Mouse (Mus musculus): ENCODE measurements around the gene Hist1h4h. TPM values are rescaled to one million over a fixed set of nuclear protein-coding genes. Genes with fewer than 3 reads are reported as not detected.

Gene Hist1h4h
- total RNA-seq (2021) = 100 to 1,000 TPM; 264 to 291 TPM
- long read RNA-seq, experiment 1 = 0 reads
- long read RNA-seq, experiment 2 = 0 reads

DNA sequence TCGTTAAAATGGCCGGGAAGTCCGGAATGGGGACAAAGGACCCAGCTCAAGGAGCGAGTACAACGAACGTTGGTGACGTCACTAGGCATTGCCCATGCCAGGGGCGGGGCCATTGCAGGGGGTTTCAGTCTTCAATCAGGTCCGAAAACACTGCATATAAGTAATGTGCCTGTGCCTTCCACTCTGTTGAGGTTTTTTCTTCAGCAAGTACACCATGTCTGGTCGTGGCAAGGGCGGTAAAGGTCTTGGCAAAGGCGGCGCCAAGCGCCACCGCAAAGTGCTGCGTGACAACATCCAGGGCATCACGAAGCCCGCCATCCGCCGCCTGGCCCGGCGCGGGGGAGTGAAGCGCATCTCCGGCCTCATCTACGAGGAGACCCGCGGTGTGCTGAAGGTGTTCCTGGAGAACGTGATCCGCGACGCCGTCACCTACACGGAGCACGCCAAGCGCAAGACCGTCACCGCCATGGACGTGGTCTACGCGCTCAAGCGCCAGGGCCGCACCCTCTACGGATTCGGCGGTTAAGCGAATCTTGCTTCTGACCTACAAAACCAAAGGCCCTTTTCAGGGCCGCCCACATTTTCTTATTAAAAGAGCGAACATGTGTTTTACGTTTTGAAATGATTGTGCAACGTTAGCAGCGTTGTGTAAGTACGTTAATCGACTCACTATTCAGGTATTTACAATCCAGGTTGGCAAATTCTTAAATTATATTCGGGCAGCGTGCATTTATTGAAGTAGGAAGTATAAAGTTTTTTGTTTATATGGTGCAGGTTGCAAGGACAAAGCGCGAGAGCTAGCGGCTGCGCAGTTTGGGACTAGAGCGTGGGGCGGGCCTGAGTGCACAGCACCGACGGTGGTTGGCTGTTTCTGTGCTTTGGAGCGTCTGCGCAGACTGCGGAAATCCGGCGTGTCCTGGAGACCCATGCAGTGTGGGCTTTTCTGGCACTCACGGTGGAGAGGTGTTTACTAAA, at the start of gene Hist1h4h:
TSS of gene Hist1h4h (plus strand) at position 150 of the 975 bp plus-strand sequence.
- DNase-seq (ENCODE audit: low spot score in 2 of 2) = peak; percentile 98
- intact Hi-C loops (cut with DNase I) = loop anchor here (5.0 to 10.0 kb wide), 2 partner anchors 1489 to 1816 kb away; partner anchors contain the start of genes Hist1h2ag, Hist1h2ai, Hist1h2bj and Hist1h2bl

DNA sequence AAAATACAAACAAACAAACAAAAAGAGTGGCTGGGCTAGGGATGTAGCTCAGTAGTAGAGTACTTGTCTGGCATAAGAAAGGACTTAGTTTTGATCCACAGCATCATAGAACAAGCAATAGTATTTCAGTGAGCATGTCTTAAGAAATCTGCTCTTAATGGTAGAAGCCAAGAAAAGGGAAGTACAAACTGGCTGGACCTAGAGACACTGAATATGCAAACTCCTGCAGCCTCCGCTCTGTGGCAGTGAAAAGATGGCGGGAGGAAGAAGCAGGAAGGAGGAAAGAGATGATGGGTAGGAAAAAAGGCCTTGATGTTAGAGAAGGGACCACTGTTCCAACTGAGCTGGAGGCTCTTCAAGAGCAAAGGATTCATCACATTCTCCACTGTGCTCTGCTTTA, 47.7 kb upstream of the Hist1h4h start:
- no peak for DNase-seq (ENCODE audit: low spot score in 2 of 2)
- intact Hi-C loops (cut with DNase I) = no loop called here

DNA sequence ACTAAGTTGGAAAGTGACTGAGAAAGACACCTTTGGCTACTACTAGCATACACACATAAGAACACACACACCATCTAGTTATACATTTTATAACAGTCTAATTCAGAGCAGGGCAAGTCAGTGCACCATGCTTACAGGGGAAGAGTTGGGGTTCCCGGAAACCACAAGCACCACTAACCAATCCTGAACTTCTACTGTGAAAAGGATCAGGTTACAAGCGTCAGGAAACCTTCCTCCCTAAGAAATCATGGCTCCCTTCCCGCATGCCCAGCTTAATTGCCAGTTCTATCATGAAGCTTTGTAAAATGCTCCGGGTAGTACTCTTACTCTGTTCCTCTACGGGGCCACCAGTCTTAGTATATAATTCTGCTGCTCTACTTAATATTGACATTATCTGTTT, 45.6 kb upstream of the Hist1h4h start:
- intact Hi-C loops (cut with DNase I) = no loop called here
- DNase-seq (ENCODE audit: low spot score in 2 of 2) = no peak

DNA sequence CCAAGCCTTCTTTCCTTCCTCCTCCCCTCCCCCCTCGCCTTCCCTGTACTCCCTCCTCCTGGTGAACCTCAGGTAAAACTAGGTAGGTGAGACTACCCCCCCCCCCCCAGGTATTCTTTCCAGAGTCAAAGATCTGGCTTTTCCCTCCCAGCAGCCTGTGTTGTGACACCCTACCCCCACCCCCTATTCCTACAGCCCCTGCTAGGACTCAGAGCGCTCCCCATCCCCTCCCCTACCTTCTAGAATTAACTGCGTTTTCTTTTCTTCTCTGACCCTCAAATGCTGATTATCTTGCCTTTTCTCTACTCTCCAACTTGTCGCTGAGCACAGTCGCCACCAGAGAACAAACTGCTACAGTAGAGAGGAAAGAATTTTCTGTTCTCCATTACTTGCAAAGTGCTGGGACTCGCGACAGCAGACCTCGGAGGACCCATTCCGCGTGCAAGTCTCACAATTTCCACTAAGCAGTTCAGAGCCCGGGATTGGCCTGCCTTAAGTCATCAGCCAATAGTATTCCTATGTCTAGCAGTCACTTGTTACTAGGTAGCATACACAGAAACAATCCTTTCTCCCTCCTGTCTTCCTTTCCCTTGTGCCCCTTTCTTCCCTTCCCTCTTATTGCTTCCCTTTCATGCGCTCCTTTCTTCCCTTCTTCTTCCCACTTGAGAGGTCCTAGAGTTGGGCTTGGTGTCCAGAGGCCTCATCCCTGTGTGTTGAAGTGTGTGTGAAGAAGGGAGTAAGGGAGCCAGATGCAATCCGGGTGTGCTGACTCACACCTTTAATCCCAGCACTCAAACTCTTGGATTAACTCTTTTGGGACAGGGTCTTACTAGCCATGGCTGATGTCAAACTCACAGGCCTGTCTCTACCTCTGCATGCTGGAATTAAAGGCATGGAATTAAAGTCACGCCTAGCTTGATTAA, 42.2 kb upstream of the Hist1h4h start, which contains the start of gene Btn2a2:
TSS of gene Btn2a2 (minus strand) at position 458 of the 923 bp plus-strand sequence.
- DNase-seq (ENCODE audit: low spot score in 2 of 2) = peak; percentile 83 to 91
- intact Hi-C loops (cut with DNase I) = no loop called here

DNA sequence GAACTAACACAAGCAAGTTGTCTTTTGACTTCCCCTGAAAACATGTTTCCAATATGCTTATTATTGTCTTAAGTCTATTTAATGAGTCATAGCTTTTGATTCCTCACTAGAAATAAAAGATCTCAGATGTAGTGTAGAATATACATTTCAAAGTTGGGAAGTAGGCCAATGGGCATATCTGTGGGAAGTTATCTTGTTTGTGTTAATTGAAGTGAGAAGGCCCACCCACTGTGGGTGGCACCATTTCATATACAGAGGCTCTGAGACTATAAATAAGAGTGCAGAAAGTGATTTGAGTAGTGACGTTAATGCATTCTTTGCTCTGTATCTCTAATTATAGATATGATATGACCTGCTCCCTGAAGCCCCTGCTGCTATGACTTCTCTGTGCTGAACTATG, 40.0 kb upstream of the Hist1h4h start:
- intact Hi-C loops (cut with DNase I) = no loop called here
- peak in 1 of 2 experiments; percentile 37 for DNase-seq (ENCODE audit: low spot score in 2 of 2)

DNA sequence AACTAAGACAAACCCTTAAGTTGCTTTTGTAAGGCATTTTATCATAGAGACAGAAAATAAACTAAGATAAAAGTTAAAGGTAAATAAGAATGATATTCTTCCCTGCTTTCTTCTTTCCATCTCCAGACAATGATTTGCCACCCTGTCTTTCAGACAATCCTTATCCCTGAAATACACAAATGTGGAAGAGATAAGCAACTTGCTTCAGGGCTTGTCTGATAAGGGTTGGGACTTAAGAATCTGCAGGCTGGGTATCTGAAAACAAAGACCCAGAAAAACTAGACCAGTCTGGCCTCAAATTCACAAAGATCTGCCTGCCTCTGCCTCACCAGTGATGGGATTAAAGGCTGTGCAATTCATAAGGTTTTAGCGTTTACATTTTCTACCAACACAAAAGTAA, 39.6 kb upstream of the Hist1h4h start:
- intact Hi-C loops (cut with DNase I) = no loop called here

DNA sequence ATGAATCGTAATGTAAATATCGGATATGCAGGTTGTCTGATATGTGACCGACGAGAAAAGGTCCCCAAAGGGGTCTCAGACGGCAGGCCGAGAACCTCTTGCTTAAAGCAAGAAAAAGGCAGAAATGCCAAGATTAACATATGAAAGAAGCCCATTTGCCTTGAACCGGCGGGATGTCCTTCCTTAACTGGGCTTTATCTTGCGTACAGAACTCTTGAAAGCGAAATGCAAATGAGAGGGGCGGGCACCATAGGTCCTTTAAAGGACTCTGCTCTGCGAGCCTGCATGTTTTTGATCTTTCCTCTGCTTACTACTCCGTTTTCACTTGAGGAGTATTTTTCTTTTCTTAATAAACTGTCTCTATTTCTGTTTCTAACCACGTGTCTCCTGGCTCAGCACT, 38.9 kb upstream of the Hist1h4h start:
- DNase-seq (ENCODE audit: low spot score in 2 of 2) = no peak
- intact Hi-C loops (cut with DNase I) = no loop called here

More for the DNA sequence above, 39.6 kb upstream of the Hist1h4h start:
- no peak for DNase-seq (ENCODE audit: low spot score in 2 of 2)

DNA sequence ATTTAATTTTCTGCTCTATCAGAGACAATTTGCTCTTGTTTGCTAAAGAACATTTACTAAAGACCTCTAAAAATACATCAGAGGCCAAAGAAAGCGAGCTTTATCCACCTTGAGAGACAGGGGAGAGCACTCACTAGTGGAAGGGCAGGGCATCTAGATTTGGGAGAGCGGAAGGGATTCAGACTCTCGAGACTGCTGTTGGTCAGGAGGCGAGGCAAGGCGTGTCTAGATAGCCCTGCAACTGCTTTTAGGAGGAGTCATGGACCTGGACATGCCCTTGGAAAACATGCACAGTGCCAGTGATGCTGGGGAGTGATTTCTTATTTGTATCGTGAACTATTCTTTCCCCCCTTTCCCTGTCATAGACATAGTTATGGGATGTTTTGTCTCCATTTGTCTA, 35.3 kb upstream of the Hist1h4h start:
- intact Hi-C loops (cut with DNase I) = no loop called here
- DNase-seq (ENCODE audit: low spot score in 2 of 2) = no peak

DNA sequence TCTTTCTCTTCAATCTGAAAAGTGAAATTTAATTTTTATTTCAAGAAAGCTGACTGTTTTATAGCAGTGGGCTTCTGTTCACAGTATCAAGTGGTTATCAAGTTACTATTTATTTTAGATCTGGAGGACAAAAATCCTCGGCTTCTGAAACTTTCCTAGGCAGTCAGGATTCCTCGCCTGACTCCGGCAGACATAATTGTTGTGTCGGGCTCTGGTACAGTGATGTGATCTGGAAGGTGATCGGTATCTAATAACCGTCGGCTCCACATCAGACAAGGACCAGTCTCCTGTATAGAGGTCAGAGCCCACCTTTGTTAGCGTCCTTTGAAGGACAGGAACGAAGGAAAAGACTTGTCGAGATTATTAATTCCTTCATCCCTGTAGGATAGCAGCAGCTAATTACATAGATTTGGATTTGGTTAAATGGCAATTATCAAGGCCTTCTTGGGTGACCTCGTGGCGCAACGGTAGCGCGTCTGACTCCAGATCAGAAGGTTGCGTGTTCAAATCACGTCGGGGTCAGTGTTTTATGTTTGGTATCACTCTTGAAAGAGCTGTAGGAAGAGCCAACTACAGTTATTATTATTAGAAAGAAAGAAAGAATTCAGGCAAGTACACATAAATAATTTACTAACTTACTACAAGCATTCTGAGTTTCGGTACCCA, 33.1 kb upstream of the Hist1h4h start:
- DNase-seq (ENCODE audit: low spot score in 2 of 2) = peak; percentile 45 to 49
- intact Hi-C loops (cut with DNase I) = no loop called here

DNA sequence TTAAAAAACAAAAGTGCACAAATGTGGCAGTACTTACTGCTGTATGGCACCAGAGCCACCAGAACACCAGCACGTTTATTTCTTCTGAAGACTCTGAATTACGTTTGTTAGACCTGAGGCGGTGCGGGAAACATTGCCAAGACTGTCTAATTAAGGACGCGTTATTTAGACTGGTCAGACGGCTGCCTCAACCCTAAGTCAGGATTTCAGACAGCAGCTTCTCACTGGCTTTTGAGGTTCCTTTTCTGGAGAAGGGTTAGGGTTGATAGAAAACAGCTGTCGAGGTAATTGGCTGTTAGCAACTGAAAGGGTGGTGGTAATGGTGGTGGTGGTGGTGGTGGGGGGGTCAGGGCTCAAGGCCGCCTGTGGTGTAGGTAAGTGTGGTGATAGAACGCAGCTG, 32.2 kb upstream of the Hist1h4h start:
- no peak for DNase-seq (ENCODE audit: low spot score in 2 of 2)
- intact Hi-C loops (cut with DNase I) = no loop called here

DNA sequence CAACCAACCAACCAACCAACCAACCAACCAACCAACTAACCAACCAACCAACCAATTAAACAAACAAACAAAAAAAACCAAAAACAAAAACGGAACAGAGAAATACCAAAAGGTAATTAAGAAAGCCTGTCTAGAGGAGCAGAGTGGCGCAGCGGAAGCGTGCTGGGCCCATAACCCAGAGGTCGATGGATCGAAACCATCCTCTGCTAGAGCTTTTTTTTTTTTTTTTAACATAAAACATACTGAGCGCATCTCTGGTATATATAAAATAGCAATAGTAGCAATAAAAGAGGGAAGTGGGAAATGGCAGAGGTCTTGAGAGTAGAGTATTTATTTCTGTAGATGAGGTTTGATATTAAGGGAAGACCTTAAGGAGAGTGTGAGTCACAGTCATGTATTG, 30.9 kb upstream of the Hist1h4h start:
- intact Hi-C loops (cut with DNase I) = loop anchor here (2.0 kb wide), 1 partner anchor 35 kb away; the partner anchor contains the start of gene Btn1a1
- no peak for DNase-seq (ENCODE audit: low spot score in 2 of 2)

DNA sequence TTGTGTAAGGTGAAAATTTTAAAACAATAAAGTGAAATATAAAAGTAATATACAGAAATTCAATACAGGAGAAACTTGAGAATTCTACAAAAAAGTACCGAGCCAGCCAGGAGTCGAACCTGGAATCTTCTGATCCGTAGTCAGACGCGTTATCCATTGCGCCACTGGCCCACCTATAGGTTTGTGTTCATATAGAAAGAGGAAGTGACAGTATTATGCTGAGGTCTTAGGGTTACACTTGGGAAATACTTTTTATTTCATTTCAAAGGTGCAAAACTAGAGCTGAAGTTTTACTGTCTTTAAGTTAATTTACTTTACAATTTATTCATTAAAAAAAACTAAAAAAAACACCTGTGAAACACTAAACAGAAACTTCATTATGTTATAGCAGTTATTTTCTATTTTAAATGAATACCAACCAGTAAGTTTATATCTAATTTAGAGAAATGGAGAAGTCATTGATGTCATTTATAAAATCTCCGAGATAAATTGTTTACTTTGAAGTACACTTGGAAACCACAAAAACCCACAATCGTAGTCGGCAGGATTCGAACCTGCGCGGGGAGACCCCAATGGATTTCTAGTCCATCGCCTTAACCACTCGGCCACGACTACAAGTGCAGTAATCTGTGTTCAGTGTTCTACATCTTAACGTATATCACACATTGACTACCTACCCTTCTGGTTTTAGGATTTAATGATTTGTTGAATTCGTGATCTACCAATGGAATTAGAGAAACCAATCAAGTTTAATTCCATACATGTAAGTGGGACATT, 30.2 kb upstream of the Hist1h4h start:
- DNase-seq (ENCODE audit: low spot score in 2 of 2) = peak; percentile 53 to 88
- intact Hi-C loops (cut with DNase I) = loop anchor here (2.0 kb wide), 1 partner anchor 36 kb away; the partner anchor contains the start of gene Btn1a1

DNA sequence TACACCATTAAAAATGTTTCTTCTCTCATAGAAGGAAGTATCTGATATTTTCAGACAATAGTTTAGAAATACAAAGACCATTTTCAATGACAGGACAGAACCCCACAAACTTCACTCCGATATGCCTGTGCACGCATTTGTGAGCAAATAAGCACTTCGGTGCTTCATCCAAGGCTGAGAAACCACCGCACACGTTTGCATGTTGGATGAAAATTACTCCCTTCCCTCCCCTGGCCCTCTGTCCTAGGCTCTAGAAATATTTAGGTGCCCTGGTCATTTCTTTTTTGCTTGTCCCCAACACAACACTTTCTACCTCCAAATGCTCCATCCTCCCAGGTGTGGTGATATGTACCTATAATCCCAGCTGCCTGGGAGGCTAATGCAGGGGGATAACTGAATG, 29.3 kb upstream of the Hist1h4h start:
- no peak for DNase-seq (ENCODE audit: low spot score in 2 of 2)
- intact Hi-C loops (cut with DNase I) = loop anchor here (2.0 kb wide), 1 partner anchor 37 kb away; the partner anchor contains the start of gene Btn1a1

DNA sequence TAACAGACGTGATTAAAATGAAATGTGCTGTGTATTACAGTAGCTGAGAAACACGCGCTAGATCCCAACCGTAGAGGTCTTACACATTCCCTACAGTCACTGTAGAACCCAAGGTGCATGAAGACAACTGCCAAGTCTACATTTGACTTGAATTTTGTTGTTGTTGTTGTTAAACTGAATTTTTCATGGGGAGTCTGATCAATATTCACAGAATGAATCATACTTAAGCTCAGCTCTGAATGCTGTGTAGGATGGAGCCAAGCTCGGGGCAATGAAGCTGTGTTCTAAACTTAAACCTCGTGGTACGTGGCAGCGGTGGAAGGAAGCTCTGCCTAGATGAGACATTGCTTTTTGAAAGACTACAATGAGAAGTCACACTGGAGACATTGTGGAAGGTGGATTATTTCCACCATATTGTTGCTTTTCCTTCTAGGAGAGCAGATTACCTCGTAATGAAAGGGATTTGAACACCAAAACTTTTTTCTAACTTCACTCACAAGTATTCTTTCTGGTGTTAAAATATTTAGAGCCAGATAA, 28.8 kb upstream of the Hist1h4h start:
- no peak for DNase-seq (ENCODE audit: low spot score in 2 of 2)
- intact Hi-C loops (cut with DNase I) = no loop called here

DNA sequence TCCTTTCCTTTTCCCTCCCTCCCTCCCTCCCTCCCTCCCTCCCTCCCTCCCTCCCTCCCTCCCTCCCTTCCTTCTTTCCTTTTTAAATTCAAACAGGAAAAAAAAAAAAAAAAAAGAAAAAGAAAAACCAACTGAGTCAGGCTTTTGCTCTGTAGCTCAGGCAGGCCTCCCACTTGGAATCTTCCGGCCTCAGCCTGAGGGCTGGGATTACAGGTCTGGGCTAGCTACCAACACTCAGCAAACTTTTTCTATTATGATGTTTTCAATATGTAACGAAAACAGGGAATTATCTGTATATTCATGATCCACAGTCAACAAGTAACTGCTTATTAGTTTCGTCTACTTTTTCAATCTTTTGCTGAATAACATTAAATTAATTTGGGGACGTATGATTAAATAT, 27.9 kb upstream of the Hist1h4h start:
- intact Hi-C loops (cut with DNase I) = no loop called here
- no peak for DNase-seq (ENCODE audit: low spot score in 2 of 2)

DNA sequence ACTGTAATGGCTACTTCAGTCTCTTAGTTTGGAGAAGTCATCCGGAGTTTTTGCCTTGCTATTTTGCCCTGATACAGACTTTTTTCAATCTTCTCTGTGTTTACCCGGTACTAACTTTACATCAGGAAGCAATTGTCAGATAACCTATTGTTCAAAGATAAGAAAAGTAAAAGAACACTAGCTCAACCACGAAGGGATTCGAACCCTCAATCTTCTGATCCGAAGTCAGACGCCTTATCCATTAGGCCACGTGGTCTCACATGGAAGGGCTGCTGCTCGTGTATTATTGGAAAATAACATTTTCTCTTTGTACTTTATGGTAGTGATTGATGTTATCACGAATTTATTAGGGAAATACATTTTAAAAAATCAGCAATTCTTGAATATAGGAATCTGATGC, 27.1 kb upstream of the Hist1h4h start:
- DNase-seq (ENCODE audit: low spot score in 2 of 2) = peak; percentile 57 to 81
- intact Hi-C loops (cut with DNase I) = no loop called here

DNA sequence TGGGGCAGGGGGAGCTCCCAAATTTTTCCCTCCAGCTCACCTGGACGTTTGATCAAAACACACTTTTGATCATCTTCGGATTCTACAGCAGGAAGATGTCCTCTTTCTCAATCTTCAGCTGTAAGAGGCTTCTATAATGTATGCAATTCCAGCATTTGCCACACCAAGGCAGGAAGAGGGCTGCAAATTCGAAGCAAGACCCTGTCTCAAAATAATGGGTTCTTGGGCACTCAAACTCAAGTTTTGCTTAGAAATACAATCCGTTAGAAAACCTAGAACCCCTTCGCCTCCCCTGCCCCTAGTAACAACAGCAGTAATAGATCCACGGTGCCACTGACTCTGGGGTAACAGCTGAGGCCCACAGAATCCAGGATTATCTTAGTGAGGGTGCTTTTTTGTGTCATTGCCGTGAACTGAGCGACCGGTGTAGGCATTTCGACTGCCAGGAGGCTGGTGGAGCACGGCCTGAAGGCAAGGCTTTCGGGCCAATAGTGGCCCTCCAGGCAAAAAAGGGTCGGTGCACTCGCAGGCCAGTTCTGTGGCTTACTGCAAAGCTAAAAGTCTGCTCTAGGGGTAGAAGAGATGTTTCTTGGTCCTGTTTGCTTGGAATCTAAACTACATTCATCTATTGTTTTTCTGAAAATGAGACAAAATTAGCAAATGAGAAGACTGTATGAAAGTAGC, 25.0 kb upstream of the Hist1h4h start:
- intact Hi-C loops (cut with DNase I) = no loop called here

DNA sequence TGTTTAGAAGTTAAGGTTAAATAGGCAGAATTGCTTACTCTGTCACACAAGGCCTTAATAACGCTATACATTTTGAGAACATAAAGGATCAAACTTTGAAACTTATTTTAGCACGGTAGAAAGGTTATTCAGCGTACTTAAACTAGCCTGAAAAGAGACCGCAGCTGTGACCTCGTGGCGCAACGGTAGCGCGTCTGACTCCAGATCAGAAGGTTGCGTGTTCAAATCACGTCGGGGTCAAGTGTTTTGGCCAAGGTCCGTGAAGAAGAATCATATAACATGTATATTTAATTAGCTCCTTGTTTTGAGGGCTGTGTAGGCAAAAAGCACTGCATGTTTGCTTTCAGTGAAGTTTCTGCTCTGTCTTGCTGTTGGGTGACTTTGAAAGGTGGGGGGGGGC, 24.5 kb upstream of the Hist1h4h start:
- intact Hi-C loops (cut with DNase I) = no loop called here
- peak in 1 of 2 experiments; percentile 35 for DNase-seq (ENCODE audit: low spot score in 2 of 2)

More for the DNA sequence above, 25.0 kb upstream of the Hist1h4h start:
- no peak for DNase-seq (ENCODE audit: low spot score in 2 of 2)

All from left cerebral cortex, postnatal 14 days (tissue).